Mouse (Mus musculus) myocyte (in vitro differentiated cells): ENCODE data around the gene Telo2.

Experiments used
- CEBPB ChIP-seq: IDR thresholded peaks from 2 replicates; pipeline ENCODE4 v1.6.1; 2011; ENCODE audit warnings: mild to moderate bottlenecking, moderate library complexity; ENCODE audit not compliant: poor library complexity, insufficient read depth, severe bottlenecking
- E2F4 ChIP-seq: IDR thresholded peaks from one replicate; pipeline ENCODE4 v1.6.1; 2011; ENCODE audit warnings: mild to moderate bottlenecking, control low read depth, moderate library complexity; ENCODE audit not compliant: insufficient read depth
- MAX ChIP-seq: IDR thresholded peaks from one replicate; pipeline ENCODE4 v1.6.1; 2011; ENCODE audit warnings: low read depth, mild to moderate bottlenecking, control low read depth
- MYOD1 ChIP-seq, 3 experiments: IDR thresholded peaks; one replicate each; pipeline ENCODE4 v1.6.1; 2011; ENCODE audit warnings: control low read depth in 2 of 3, low read depth in 2 of 3, mild to moderate bottlenecking in 2 of 3, moderate library complexity in 1 of 3; ENCODE audit not compliant: insufficient read length in 2 of 3, control insufficient read depth in 1 of 3
- MYOG ChIP-seq, 3 experiments: IDR thresholded peaks; one replicate each; pipeline ENCODE4 v1.6.1; 2011; ENCODE audit warnings: control low read depth in 2 of 3, low read depth in 2 of 3, mild to moderate bottlenecking in 2 of 3; ENCODE audit not compliant: insufficient read length in 2 of 3, control insufficient read depth in 1 of 3, insufficient read depth in 1 of 3
- POLR2A ChIP-seq: IDR thresholded peaks from one replicate; pipeline ENCODE4 v1.6.1; 2011; ENCODE audit warnings: low read depth, mild to moderate bottlenecking, control low read depth, moderate library complexity; ENCODE audit not compliant: insufficient read length
- POLR2AphosphoS2 ChIP-seq: IDR thresholded peaks from one replicate; pipeline ENCODE4 v1.6.1; 2011; ENCODE audit warnings: low read depth, control low read depth; ENCODE audit not compliant: insufficient read length
- REST ChIP-seq: IDR thresholded peaks from one replicate; pipeline ENCODE4 v1.6.1; 2011; ENCODE audit warnings: mild to moderate bottlenecking, control low read depth, moderate library complexity; ENCODE audit not compliant: insufficient read depth, insufficient read length
- SRF ChIP-seq: IDR thresholded peaks from one replicate; pipeline ENCODE4 v1.6.1; 2011; ENCODE audit warnings: low read depth; ENCODE audit not compliant: control insufficient read depth, insufficient read length
- TCF12 ChIP-seq: IDR thresholded peaks from one replicate; pipeline ENCODE4 v1.6.1; 2011; ENCODE audit warnings: mild to moderate bottlenecking, control low read depth; ENCODE audit not compliant: poor library complexity, insufficient read depth, severe bottlenecking
- TCF3 ChIP-seq: IDR thresholded peaks from one replicate; pipeline ENCODE4 v1.6.1; 2011; ENCODE audit warnings: low read depth, control low read depth; ENCODE audit not compliant: insufficient read length
- USF1 ChIP-seq: IDR thresholded peaks from one replicate; pipeline ENCODE4 v1.6.1; 2011; ENCODE audit warnings: low read depth, mild to moderate bottlenecking, control low read depth, moderate library complexity

DNA sequence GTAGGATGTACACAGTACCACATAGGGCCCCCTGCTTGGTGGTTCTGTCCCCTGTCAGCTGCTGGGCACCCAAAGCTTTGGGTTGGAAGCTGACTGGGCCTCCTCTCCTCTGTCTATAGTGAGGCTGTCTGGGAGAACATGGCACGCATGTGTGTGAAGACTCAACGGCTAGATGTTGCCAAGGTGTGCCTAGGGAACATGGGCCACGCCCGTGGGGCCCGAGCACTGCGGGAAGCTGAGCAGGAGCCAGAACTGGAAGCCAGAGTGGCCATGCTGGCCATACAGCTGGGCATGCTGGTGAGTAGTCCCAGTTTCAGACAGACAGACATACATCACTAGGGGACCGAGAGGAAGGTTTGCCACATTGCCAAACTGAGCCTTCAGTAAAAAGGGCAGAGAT is 29.0 kb downstream of the Telo2 start:
- TF ChIP-seq POLR2A (no peak), TCF12 (no peak), REST (no peak), E2F4 (no peak), USF1 (no peak), MAX (no peak), MYOG (IDR thresholded peaks at IDR 0.05; ENCODE audit: control insufficient read depth in 1 of 3, insufficient read depth in 1 of 3, insufficient read length in 2 of 3, low read depth in 2 of 3) (no peak), CEBPB (no peak), MYOD1 (IDR thresholded peaks at IDR 0.05; ENCODE audit: control insufficient read depth in 1 of 3, insufficient read length in 2 of 3, low read depth in 2 of 3) (no peak), TCF3 (no peak), POLR2AphosphoS2 (no peak), SRF (no peak)
